Mouse (Mus musculus) kidney, adult 9 months (tissue): Measurements from ENCODE around the gene Hsf5.
A peak's percentile ranks its signal among the peaks of the same experiment; 100 is the strongest.

ENCODE experiments used
- DNase-seq: peaks from one replicate; pipeline ENCODE4 v3.0.0; 2022

Hsf5 gene

DNA sequence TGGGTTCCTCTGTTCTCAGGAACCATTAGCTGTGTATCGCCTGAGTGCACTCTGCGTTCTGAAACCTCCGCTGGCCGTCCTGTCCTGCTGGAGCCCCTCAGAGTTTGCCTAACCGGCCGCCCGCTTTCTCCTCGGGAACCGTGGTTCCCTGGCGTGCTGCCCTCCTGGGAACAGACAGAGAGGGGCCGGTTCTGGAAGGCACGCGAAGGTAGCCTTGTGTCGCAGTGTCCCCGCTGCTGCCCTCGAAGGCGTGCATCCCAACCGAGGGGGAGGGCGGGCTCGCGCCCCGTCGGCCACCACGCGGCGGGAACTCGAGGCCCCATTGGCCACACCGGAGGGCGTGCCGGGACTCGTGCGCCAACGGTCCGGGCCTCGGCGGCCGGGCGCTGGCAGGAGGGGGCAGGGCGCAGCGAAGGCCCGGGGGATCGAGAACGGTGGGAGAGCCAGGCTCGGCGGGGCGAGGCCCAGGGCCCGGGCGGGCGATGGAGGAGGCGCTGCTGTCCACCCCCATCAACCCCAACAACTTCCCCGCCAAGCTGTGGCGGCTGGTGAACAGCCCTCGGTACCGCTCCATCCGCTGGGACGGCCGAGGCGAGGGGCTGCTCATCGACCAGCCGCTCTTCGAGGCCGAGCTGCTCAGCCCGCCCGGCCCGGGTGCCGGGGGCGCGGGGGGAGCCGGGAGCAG is at the start of gene Hsf5:
Gene Hsf5 (plus strand): TSS at position 375 of the 685 bp plus-strand sequence.
- DNase-seq = no peak

DNA sequence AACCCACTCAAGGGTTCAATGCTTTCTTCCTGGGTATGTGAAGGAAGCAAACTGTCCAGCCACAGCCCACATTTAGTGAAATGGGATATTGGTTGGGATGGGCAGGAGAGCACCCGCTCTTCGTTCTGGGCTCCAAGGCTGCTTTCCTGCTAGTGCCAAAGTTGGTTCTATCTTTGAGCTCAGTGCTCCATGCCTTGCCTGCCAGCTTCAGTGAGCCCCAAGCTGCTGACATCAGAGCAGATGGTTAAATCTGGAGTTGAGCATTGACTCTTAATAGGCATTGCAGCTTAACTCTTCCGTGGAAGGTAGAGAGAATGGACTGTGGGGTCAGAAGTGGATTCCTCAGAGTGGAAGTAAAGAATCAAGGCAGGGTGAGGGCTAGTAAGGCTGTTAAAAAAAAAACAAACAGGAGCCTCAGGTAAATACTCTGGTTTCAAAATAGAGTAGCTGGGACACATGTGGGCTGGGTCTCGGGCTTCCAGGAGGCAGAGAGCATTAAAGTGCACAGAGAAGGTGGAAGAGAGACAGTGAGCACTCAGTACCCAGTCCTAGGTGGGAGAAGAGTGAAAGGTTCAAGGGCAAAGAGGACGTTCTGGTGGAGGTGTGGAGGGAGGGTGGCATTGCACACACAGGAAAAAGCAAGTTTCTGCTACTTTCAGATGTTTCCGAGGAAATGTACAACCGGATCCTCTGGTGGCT is 48.6 kb upstream of the Hsf5 start, which contains the start of gene Sept4:
Gene Sept4 (plus strand): TSS at position 649 of the 699 bp plus-strand sequence.
- no peak for DNase-seq

DNA sequence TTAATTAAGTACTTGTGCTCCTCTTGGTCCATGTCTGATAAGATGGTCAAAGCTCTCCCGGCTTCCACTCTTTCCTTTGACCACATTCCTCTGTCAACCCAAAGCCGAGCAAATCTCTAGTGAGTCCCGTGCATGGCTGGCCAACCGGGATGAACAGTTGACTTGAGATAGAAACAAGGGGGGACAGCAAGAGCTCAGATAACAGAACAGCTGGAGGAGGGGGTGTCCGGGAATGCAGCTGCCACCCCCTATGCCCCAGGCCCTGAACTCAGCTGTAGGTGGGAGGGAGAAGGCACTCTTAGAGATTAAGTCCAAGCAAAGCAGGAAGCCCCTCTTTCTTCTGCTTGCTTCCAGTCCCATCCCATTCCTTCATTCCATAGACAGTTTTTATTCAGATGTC is 46.2 kb upstream of the Hsf5 start:
- DNase-seq = no peak

DNA sequence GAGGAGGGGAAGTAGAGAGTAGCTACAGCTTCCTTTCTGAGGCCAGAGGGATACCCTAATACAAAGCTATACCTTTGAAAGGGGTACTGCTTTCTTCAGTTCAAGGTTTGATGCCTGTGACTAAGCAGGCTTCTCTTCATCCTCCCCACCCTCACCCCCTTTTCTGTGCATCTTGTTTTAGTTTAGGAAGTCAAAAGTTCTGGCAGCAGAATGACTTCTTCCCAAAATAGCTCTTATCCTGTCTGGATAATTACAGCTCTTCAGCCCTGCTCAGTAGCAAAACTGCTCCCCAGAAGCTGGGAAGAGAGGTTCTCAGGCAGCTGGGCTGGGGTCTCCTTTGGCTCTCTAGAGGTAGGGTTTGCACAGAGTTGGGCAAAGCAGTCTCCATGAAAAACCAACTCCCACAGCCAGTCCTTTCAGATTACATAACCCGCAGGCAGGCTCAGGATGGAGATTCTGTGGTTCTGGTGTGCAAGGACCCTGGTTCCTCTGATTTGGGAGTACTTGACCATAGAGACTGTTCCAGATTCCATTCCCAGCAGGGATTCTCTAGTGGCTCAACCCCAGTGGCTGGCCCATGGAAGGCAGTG is 45.5 kb upstream of the Hsf5 start:
- peak; percentile 17 for DNase-seq

DNA sequence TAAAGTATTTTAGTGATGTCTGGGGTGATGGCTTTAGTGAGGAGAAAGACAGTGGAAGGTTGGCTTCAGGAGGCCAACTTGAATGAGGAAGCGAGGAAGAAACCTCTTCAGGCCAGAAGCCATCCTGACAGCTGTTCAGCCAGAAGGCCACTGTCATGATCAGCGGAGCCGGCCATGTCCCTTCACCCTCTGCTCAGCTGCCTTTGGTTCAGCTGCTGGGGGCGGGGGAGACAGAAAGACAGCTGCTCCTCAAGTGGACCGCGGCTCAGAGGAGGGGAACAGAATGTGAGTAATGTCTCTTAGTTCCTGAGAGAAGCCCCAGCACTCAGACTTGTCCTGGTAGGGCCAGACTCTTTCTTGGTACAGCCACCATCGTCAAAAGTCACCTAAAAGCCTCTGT is 43.2 kb upstream of the Hsf5 start:
- no peak for DNase-seq

GRCm38 (mm10) chr11:87574520-87575180 is 42.3 kb upstream of the Hsf5 start:
- peak; percentile 3 for DNase-seq

- DNase-seq = peak; percentile 51
Measured at GRCm38 (mm10) chr11:87577601-87578248, 39.2 kb upstream of the Hsf5 start.

DNA sequence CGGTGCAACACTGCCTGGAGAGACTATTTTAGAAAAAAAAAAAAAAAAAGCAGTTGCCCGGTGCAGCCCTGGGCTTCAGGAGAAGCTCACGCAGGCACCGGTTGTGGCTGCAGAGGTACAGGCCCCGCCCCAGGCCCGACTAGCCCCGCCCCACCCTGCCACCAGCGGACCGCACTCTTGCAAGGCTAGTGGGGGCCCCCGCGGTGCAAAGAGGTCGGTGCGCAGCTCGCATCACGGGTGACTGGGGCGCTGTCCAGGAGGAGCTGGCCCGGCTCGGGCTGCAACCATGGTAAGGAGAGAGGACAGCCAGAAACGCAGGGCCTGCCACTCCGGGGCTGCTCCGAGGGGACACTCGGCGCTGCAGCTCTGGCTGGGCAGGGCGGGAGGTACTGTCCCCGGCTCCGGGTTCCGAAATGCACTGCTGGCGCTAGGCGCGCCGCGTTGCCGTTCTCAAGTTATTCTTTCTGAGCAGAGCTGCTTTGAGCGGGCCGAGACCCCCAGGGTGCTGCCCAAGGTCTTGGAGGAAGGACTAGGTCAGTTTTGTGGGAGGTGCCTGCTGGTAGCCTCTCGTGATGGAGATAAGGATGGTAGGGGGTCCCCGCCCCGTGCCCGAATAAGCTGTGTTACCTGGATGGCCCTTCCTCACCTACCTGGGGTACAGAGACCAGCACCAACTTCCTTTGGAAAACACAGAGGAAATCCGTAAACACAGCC is 38.6 kb upstream of the Hsf5 start:
- DNase-seq = peak; percentile 66

- peak; percentile 46 for DNase-seq
Measured at GRCm38 (mm10) chr11:87578963-87579601, 37.9 kb upstream of the Hsf5 start.

GRCm38 (mm10) chr11:87579713-87580112 is 37.3 kb upstream of the Hsf5 start:
- peak; percentile 9 for DNase-seq

DNA sequence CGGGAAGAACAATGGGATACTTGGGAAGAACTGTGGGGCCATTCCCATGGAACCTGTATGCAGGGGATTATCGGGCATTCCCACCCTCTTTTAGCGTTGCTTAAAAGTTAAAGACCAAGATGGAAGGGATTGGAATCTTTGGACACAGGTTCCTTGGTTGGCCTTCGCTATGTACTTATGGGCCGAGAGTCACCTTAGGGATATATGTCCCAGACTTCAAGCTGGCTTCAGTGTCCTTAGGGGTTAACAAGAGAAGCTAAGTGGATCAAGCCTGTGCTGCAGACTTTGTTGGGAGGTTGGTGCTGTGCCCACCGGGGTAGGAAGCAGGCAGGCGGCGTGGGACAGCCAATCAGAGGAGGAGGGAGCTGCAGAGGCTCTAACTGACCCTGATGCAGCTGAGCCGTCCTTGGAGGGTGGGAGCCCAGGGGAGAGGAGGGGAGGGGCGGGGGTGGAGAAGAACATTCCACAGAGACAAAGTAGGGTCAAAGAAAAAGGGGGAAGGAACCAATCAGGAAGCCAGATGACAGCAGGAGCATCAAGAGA is 36.4 kb upstream of the Hsf5 start:
- no peak for DNase-seq

DNA sequence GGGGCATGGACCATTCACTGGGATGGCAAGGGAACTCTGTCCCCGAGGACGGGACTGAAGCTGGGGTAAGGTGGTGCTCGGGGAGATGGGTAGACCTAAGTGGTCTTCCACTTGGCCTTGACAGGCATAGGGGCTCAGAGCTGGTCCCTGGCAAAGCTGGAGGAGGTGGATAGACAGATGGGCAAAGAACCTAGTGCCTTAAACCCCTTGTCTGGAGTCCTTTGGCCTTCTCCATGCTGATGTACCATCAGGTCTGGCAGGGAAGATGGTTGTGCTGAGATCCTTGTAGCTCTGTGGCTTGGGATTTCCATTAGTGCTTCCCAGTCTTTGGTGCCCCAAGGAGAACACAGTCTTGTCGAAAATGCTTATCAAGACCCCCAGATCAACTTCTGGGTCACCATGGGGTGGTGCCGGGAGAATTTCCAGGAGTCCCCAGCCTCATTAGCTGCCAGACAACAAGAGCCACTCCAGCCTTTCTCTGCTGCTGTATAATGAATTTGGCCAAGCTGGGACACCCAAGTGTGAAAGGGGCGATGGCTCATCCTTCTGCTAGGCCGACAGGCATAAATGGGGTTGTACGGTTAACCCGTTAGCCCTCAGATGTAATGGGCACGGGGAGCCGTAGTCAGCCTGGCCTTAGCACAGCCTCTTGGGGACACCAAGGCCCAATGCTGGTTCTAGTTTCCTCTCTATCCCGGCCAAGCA is 35.7 kb upstream of the Hsf5 start:
- DNase-seq = no peak

- DNase-seq = no peak
Measured at GRCm38 (mm10) chr11:87581933-87582710, 34.8 kb upstream of the Hsf5 start.

GRCm38 (mm10) chr11:87583291-87584034 is 33.5 kb upstream of the Hsf5 start:
- no peak for DNase-seq

GRCm38 (mm10) chr11:87584711-87585505 is 32.1 kb upstream of the Hsf5 start:
- peak; percentile 51 for DNase-seq

DNA sequence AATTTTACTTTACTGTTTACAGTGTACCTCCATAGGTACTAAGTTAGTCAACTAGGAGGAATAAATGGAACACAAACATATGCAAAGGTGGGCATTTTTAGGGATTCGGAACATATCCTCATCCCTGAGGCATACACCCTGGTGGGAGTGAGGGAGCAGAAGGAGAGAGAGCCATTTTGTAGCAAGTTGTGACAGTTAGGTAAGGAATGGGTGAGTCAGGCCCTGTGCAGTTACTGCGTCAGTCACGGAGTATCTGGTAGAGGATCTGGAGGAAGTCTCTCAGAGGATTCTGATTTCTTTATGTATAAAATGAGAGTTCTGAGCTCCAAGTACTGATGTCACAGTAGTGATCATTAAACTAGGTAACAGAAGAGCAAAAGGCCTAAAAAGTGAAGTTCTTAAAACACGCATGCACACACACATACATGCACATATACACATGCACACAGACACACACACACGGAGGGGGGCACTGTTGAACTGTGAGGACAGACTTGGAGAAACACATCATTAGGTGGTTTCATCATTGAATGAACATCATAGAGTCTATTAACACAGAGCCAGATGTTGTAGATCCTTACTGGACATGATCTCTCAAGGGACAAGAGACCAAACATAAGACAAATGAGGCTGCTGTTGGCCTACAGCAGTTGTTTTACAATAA is 29.6 kb upstream of the Hsf5 start:
- DNase-seq = no peak

GRCm38 (mm10) chr11:87589605-87590004 is 27.4 kb upstream of the Hsf5 start:
- DNase-seq = no peak
